Comparison of ENCODE assay signal across 8 mouse cellular contexts in genomic region chr16:93832451-93833276, GRCm38 (mm10). TPM values are rescaled to one million over a fixed set of nuclear protein-coding genes. Genes with fewer than 3 reads are reported as not detected.
DNase-seq lines count a peak whose midpoint lies in the region; ATAC-seq and TF ChIP-seq lines count a peak whose summit lies in the region.

No protein-coding gene starts in this region.

- peak overlapping the region; percentile 85 for H3K9ac ChIP-seq in CH12.LX (ENCODE audit: insufficient read depth, low read depth)
- H3K9ac ChIP-seq in kidney, embryonic 14.5 days (ENCODE audit: low read depth, low read length), result peak overlapping the region; percentile 92
- peak overlapping the region; percentile 96 for H3K9ac ChIP-seq in lung, embryonic 14.5 days
- H3K9ac ChIP-seq in neural tube, embryonic 14.5 days (replicated peaks; ENCODE audit: low read depth, low read length), result peak overlapping the region; percentile 93

- no peaks in the 10 kb centered on the region for H3K27me3 ChIP-seq in CH12.LX (replicated peaks)
- no peaks in the 10 kb centered on the region for H3K27me3 ChIP-seq in kidney, embryonic 14.5 days (ENCODE audit: control insufficient read depth, insufficient read depth, low read length)
- H3K27me3 ChIP-seq in lung, embryonic 14.5 days (ENCODE audit: insufficient read depth, low read length), result no peaks in the 10 kb centered on the region
- H3K27me3 ChIP-seq in neural tube, embryonic 14.5 days (ENCODE audit: control insufficient read depth, insufficient read depth, low read length), result no peaks in the 10 kb centered on the region

- WGBS in kidney, embryonic 14.5 days, result 1% methylated on average over 53 of the region's 69 CpGs
- WGBS in lung, embryonic 14.5 days, result under 1% methylated on average over 56 of the region's 69 CpGs
- 1% methylated on average over 64 of the region's 69 CpGs for WGBS in neural tube, embryonic 14.5 days

- TF ChIP-seq RAD21 in CH12.LX (IDR thresholded peaks at IDR 0.05; ENCODE audit: low read depth, low read length), result no peak; the same call in none of the 2 replicates

- peak overlapping the region; percentile 65 for H3K27ac ChIP-seq in CH12.LX (ENCODE audit: insufficient read depth, low read depth)
- H3K27ac ChIP-seq in kidney, embryonic 14.5 days (ENCODE audit: low read depth, low read length), result peak overlapping the region; percentile 90
- H3K27ac ChIP-seq in lung, embryonic 14.5 days (ENCODE audit: low read depth), result peak overlapping the region; percentile 95
- peak overlapping the region; percentile 91 for H3K27ac ChIP-seq in neural tube, embryonic 14.5 days (ENCODE audit: low read depth, low read length)

- H3K36me3 ChIP-seq in CH12.LX (replicated peaks in 1 of 2; ENCODE audit: control insufficient read depth in 1 of 2, insufficient read depth in 1 of 2, low read length in 1 of 2), result peaks cover 0 to 33% of the 10 kb centered on the region in 2 experiments
- H3K36me3 ChIP-seq in kidney, embryonic 14.5 days (ENCODE audit: control insufficient read depth, insufficient read depth, low read length), result no peaks in the 10 kb centered on the region
- H3K36me3 ChIP-seq in lung, embryonic 14.5 days (ENCODE audit: insufficient read depth), result 0 out of 2 replicates have a peak, but pooled peaks cover 3% of the 10 kb centered on the region
- no peaks in the 10 kb centered on the region for H3K36me3 ChIP-seq in neural tube, embryonic 14.5 days (ENCODE audit: control insufficient read depth, insufficient read depth, low read length)

- peaks cover 51% of the 10 kb centered on the region for H3K79me2 ChIP-seq in CH12.LX (replicated peaks; ENCODE audit: control insufficient read depth, extremely low read depth, insufficient read depth, poor library complexity, severe bottlenecking)

- peak overlapping the region; percentile 44 for H3K4me2 ChIP-seq in CH12.LX (ENCODE audit: insufficient read depth, low read depth, poor library complexity, severe bottlenecking)
- peak overlapping the region; percentile 84 for H3K4me2 ChIP-seq in kidney, embryonic 14.5 days (replicated peaks; ENCODE audit: low read depth, low read length)
- H3K4me2 ChIP-seq in lung, embryonic 14.5 days, result peak overlapping the region; percentile 80
- peak overlapping the region; percentile 60 for H3K4me2 ChIP-seq in neural tube, embryonic 14.5 days (ENCODE audit: low read depth, low read length)

- dilution Hi-C loops in CH12.LX (cut with MboI; ENCODE audit: extremely low pct_ligation_motif_present, extremely low pct_unique_long_range_greater_than_20kb, low sequenced_read_pairs), result no loop called here

- peak in 1 of 2 experiments; percentile 34; a peak in 2 of 4 replicates for TF ChIP-seq CTCF in CH12.LX (conservative IDR thresholded peaks at IDR 0.05 in 1 of 2, IDR thresholded peaks at IDR 0.05 in 1 of 2; ENCODE audit: low read depth in 2 of 2, low read length in 2 of 2)
- TF ChIP-seq CTCF in lung, embryonic 14.5 days (IDR thresholded peaks at IDR 0.05; ENCODE audit: low read depth), result no peak

- peaks cover 0 to 49% of the 10 kb centered on the region in 2 experiments; a peak in 2 of 4 replicates for H3K4me1 ChIP-seq in CH12.LX (ENCODE audit: control insufficient read depth in 1 of 2, insufficient read depth in 2 of 2)
- H3K4me1 ChIP-seq in kidney, embryonic 14.5 days (ENCODE audit: control insufficient read depth, insufficient read depth, low read length), result peaks cover 5% of the 10 kb centered on the region
- 0 out of 2 replicates have a peak, but pooled peaks cover 4% of the 10 kb centered on the region for H3K4me1 ChIP-seq in lung, embryonic 14.5 days (ENCODE audit: insufficient read depth)
- 0 out of 2 replicates have a peak, but pooled peaks cover 6% of the 10 kb centered on the region for H3K4me1 ChIP-seq in neural tube, embryonic 14.5 days (ENCODE audit: control insufficient read depth, insufficient read depth, low read length)

- peaks cover 10% of the 10 kb centered on the region for H3K9me3 ChIP-seq in CH12.LX (replicated peaks; ENCODE audit: low read length)
- H3K9me3 ChIP-seq in kidney, embryonic 14.5 days (ENCODE audit: control insufficient read depth, low read length), result peaks cover 3% of the 10 kb centered on the region; the same call in 1 of the 2 replicates
- H3K9me3 ChIP-seq in lung, embryonic 14.5 days (ENCODE audit: low read depth, low read length), result no peaks in the 10 kb centered on the region
- no peaks in the 10 kb centered on the region for H3K9me3 ChIP-seq in neural tube, embryonic 14.5 days (ENCODE audit: control insufficient read depth, low read length)

- peak overlapping the region; percentile 90 to 96 (median 90) for H3K4me3 ChIP-seq in CH12.LX (replicated peaks in 1 of 3; ENCODE audit: low read depth in 2 of 3, low read length in 2 of 3, poor library complexity in 1 of 3)
- peak overlapping the region; percentile 93 for H3K4me3 ChIP-seq in kidney, embryonic 14.5 days (ENCODE audit: low read length)
- peak overlapping the region; percentile 97 for H3K4me3 ChIP-seq in lung, embryonic 14.5 days (ENCODE audit: low read depth, low read length)
- peak overlapping the region; percentile 96 for H3K4me3 ChIP-seq in neural tube, embryonic 14.5 days (ENCODE audit: low read depth, low read length)

- in situ Hi-C loops in CH12.LX (cut with MboI; ENCODE audit: low pct_ligation_motif_present, low pct_unique_long_range_greater_than_20kb, low sequenced_read_pairs), result loop anchor here (10.0 kb wide), 1 partner anchor 48 kb away; no protein-coding TSS in a partner anchor

- peak; percentile 63 for ATAC-seq in kidney, embryonic 14.5 days (ENCODE audit: low FRiP score, low TSS enrichment)
- peak; percentile 70 for ATAC-seq in lung, embryonic 14.5 days (ENCODE audit: insufficient read depth)
- ATAC-seq in neural tube, embryonic 14.5 days (ENCODE audit: low read depth), result peak; percentile 78

- DNase-seq in adrenal gland, adult 8-10 months, result peak; percentile 47
- DNase-seq in adrenal gland, adult 2 months, result no peak
- peak; percentile 77 for DNase-seq in CH12.LX (ENCODE audit: extremely low read depth)
- DNase-seq in embryo, embryonic 10 days (ENCODE audit: low spot score), result peak; percentile 68
- peak; percentile 44 to 51 for DNase-seq in heart, adult 9 months (ENCODE audit: low spot score in 2 of 2)
- DNase-seq in lung, embryonic 14.5 days, result peak; percentile 72

- no peak; the same call in 1 of the 2 replicates for TF ChIP-seq EP300 in CH12.LX (IDR thresholded peaks at IDR 0.05; ENCODE audit: low read length)

- TF ChIP-seq POLR2A in CH12.LX (IDR thresholded peaks at IDR 0.05; ENCODE audit: low read depth, low read length), result no peak; the same call in 1 of the 2 replicates

TF ChIP-seq in CH12.LX, 34 proteins besides CTCF, POLR2A, EP300 and RAD21 (continues in another document):
- TF ChIP-seq CHD2 (IDR thresholded peaks at IDR 0.05; ENCODE audit: low read length) (no peak), ZNF384 (IDR thresholded peaks at IDR 0.05; ENCODE audit: low read depth, low read length) (peak; percentile 81), IRF4 (IDR thresholded peaks at IDR 0.05; ENCODE audit: low read depth, low read length) (no peak), CHD1 (IDR thresholded peaks at IDR 0.05; ENCODE audit: low read depth, low read length) (no peak), ELF1 (IDR thresholded peaks at IDR 0.05; ENCODE audit: low read depth, low read length) (peak; percentile 63), TCF12 (IDR thresholded peaks at IDR 0.05; ENCODE audit: low read depth, low read length) (no peak), E2F4 (IDR thresholded peaks at IDR 0.05; ENCODE audit: insufficient replicate concordance, low read depth, low read length) (no peak), ZC3H11A (IDR thresholded peaks at IDR 0.05; ENCODE audit: low read depth, low read length) (no peak), PAX5 (IDR thresholded peaks at IDR 0.05; ENCODE audit: low read length) (no peak), JUN (IDR thresholded peaks at IDR 0.05; ENCODE audit: insufficient read depth, low read depth, low read length) (no peak), TBP (conservative IDR thresholded peaks at IDR 0.05; ENCODE audit: low read depth, low read length) (no peak), MEF2A (IDR thresholded peaks at IDR 0.05; ENCODE audit: borderline replicate concordance, low read depth, low read length) (peak; percentile 49; the same call in 1 of the 2 replicates), SMC3 (IDR thresholded peaks at IDR 0.05; ENCODE audit: low read depth, low read length) (0 out of 2 replicates have a peak, but pooled peaks have one; percentile 14), SIN3A (IDR thresholded peaks at IDR 0.05; ENCODE audit: low read length) (peak; percentile 48; the same call in 1 of the 2 replicates), HCFC1 (IDR thresholded peaks at IDR 0.05; ENCODE audit: low read depth, low read length) (0 out of 2 replicates have a peak, but pooled peaks have one; percentile 32), USF2 (conservative IDR thresholded peaks at IDR 0.05; ENCODE audit: low read depth, low read length) (no peak), MAFK (IDR thresholded peaks at IDR 0.05; ENCODE audit: insufficient replicate concordance, low read length) (no peak), MYC (IDR thresholded peaks at IDR 0.05; ENCODE audit: low read depth, low read length) (0 out of 2 replicates have a peak, but pooled peaks have one; percentile 29), ZMIZ1 (IDR thresholded peaks at IDR 0.05; ENCODE audit: low read depth, low read length) (no peak; the same call in 1 of the 2 replicates)

RNA-seq across cellular contexts. Expression of gene Morc3, which starts 0.7 kb away (rescaled TPM):
- 10 to 100 TPM; 28.9 to 51.3 (median 36.0) TPM for total RNA-seq in adrenal gland, adult 8-10 months (2022)
- 10 to 100 TPM; 28.0 to 30.9 TPM for total RNA-seq in adrenal gland, adult 2 months (2021)
- 1.4 and 1.5 TPM in 2 replicates for polyA plus RNA-seq in adrenal gland, adult 2 months (2012; rRNA removed)
- total RNA-seq in CH12.LX (2012; rRNA removed), result 25.4 and 25.5 TPM in 2 replicates
- total RNA-seq in CH12.LX (2014; rRNA removed), result 45.6 and 53.2 TPM in 2 replicates
- polyA plus RNA-seq in CH12.LX (2012; ENCODE audit: insufficient read length, low read depth), result 17.3 and 17.8 TPM in 2 replicates
- polyA plus RNA-seq in kidney, embryonic 14.5 days (2014; fragmentation: Nextera tagmentation; extraction: Ambion mirVana), result 23.5 and 42.7 TPM in 2 replicates
- 35.1 and 36.0 TPM in 2 replicates for polyA plus RNA-seq in lung, embryonic 14.5 days (2014; fragmentation: Nextera tagmentation; extraction: Ambion mirVana)
- polyA plus RNA-seq in neural tube, embryonic 14.5 days (2014; fragmentation: Nextera tagmentation; extraction: Ambion mirVana), result 37.0 and 39.9 TPM in 2 replicates

RNA-seq across cellular contexts. Expression of gene Chaf1b, which starts 51.0 kb away (rescaled TPM):
- 1 to 10 TPM; 1.7 to 3.4 (median 2.0) TPM for total RNA-seq in adrenal gland, adult 8-10 months (2022)
- total RNA-seq in adrenal gland, adult 2 months (2021), result 1 to 10 TPM; 2.0 to 2.1 TPM
- 0.90 and 1.5 TPM in 2 replicates for polyA plus RNA-seq in adrenal gland, adult 2 months (2012; rRNA removed)
- 46.7 and 58.6 TPM in 2 replicates for total RNA-seq in CH12.LX (2012; rRNA removed)
- total RNA-seq in CH12.LX (2014; rRNA removed), result 74.8 and 76.2 TPM in 2 replicates
- polyA plus RNA-seq in CH12.LX (2012; ENCODE audit: insufficient read length, low read depth), result 82.0 and 84.0 TPM in 2 replicates
- polyA plus RNA-seq in kidney, embryonic 14.5 days (2014; fragmentation: Nextera tagmentation; extraction: Ambion mirVana), result 91.6 and 91.7 TPM in 2 replicates
- 98.5 and 99.6 TPM in 2 replicates for polyA plus RNA-seq in lung, embryonic 14.5 days (2014; fragmentation: Nextera tagmentation; extraction: Ambion mirVana)
- 16.0 and 16.5 TPM in 2 replicates for polyA plus RNA-seq in neural tube, embryonic 14.5 days (2014; fragmentation: Nextera tagmentation; extraction: Ambion mirVana)
